Mouse (Mus musculus): ENCODE data around the gene Dnajc7.

DNA sequence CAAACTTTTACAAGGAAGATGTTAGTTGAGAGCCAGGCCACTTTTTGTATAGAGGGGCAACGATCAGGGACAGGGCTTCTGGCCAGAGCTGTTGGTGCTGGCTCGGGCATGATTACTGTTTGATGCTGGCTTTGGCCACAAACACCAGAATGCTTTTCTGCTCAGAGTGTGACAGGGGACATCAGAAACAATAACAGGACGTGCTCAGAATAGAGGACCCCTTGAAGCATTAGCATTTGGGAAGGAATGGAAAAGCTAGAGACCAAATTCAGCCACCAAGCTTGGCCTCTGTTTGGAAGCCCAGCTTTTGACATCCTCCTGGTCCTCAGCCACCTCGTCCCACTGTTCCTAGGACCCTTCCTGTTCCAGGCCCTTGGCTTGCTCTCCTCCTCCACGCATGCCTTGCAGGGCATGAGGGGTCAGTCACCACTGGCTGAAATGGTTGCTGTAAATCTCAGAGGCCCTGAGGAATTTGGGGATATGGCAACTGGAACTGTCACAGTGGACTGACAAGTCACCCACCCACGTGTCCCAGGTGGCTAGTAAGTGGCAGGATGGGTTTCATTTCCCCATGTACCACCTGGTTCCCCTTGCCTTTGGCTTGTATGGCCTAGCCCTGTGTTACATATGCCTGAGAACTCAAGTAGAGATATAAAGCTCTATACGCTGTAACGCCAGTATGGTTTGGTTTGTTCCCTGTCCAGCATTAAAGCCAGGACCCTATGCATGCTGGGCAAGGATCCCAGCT lies 41.9 kb downstream of the Dnajc7 start:
- TF ChIP-seq CTCF (conservative IDR thresholded peaks at IDR 0.05; ENCODE audit: low read length) = no peak
- no peak for TF ChIP-seq POU5F1 (IDR thresholded peaks at IDR 0.05; ENCODE audit: borderline replicate concordance, low read length)
- no peak for TF ChIP-seq NANOG (IDR thresholded peaks at IDR 0.05; ENCODE audit: borderline replicate concordance, low read length)

Measured in E14TG2a.4 (cell line).